Mouse (Mus musculus) adrenal gland, postnatal 36 days (tissue): Measurements from ENCODE around the gene Lrrc51. TPM values are rescaled to one million over a fixed set of nuclear protein-coding genes. Genes with fewer than 3 reads are reported as not detected.

ENCODE experiments used
- DNase-seq, 2 experiments: peaks; one replicate each; pipeline ENCODE4 v3.0.0; 2021; ENCODE audit warnings: mixed read lengths in 1 of 2
- microRNA-seq: library from miRNA; unstranded; fragments of <30 nt; microRNA quantifications from one replicate; pipeline ENCODE4 v1.2.0, GENCODE M21; 2021
- total RNA-seq, 2 experiments: library from RNA; stranded (reverse); gene quantifications; 2 replicates each; pipeline ENCODE4 v1.2.3; 2021

Lrrc51 gene
- total RNA-seq, 2 experiments from 2014 or later, result 13.8 to 14.9 TPM

- no peak for DNase-seq
Observed at GRCm38 (mm10) chr7:101884160-101884559, 49.5 kb downstream of the Lrrc51 start.

DNA sequence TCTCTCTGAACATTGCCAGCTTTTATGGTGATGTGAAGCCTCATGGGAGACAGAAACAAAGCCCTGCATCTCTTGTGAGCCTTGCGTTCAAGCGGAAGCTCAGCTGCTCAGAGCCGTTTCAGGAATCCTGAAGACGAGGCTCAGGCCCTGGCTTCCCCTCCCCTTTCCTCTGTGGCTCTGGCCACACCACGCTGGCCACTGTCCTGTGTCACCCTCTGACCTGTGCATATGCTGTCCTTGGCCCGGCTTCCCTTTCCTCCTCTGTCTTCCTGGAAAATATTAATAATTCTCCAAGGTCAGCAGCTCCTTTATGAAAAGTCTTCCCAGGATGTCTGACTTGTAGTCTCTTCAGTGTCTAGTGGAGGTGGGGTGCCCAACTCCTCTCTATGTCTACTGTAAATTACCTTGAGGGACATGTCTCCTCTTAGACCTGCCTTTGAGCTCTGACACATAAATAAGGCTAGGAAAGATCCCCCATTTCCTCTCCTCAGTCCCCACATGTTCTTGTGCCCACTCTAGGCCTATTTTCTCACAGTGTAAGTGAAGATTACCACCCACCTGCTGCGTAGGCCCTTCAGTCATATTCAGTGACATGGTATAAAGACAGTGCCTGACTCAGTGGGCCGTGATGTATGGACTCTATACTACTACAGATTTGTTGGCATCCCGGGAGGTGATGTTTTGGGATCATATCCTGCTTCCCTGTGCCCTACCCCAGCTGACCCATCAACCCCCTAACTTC, 51.1 kb downstream of the Lrrc51 start:
- DNase-seq, result peak in 1 of 2 experiments; percentile 52

GRCm38 (mm10) chr7:101880855-101881254, 52.8 kb downstream of the Lrrc51 start:
- DNase-seq, result no peak

- peak; percentile 43 to 44 for DNase-seq
Observed at GRCm38 (mm10) chr7:101875978-101876377, 57.7 kb downstream of the Lrrc51 start.

DNA sequence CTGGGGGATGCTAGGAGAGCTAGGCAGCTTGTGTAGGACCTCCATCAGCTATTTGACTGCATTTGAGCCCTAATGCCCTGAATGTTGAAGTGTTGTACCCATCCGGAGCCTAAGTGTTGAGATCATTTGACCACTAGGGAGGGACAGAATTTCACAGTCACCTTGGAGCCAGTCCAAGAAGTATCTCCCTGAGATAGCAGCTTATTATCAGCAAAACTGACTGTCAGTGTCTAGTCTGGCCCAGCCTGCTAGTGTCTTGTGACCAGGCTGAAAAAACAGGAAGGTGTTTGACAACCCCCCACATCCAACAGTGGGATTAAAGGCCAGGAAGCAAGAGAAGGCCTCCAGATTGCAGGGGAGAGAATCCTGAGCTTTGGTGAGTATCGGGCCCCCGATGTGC, 62.4 kb downstream of the Lrrc51 start:
- peak in 1 of 2 experiments; percentile 35 for DNase-seq

DNA sequence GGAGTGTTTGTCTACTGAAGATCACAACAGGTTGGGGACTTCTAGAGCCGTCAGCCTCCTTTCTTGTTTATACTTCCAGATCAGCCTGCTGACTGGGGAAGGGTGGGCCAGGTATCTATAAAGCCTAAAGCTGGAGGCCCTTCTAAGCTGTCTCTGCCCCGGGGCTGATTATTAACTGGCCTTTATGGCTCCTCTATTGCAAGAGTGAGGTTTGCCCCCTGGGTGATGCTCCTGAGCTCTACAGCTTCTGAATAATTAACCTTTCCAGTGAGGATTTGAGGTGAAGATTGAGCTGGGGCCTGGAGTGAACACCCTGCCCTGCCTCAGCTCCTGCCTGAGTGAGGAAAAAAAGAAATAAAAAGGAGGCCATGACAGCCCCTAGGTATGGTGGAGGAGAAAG, 63.1 kb downstream of the Lrrc51 start, which contains the start of gene Folr1:
Gene Folr1 (minus strand): TSS at position 160 of the 400 bp plus-strand sequence.
- no peak for DNase-seq

- DNase-seq, result no peak
Observed at GRCm38 (mm10) chr7:101869163-101869500, 64.6 kb downstream of the Lrrc51 start.

- no peak for DNase-seq
Observed at GRCm38 (mm10) chr7:101868241-101869162, 65.2 kb downstream of the Lrrc51 start.

DNA sequence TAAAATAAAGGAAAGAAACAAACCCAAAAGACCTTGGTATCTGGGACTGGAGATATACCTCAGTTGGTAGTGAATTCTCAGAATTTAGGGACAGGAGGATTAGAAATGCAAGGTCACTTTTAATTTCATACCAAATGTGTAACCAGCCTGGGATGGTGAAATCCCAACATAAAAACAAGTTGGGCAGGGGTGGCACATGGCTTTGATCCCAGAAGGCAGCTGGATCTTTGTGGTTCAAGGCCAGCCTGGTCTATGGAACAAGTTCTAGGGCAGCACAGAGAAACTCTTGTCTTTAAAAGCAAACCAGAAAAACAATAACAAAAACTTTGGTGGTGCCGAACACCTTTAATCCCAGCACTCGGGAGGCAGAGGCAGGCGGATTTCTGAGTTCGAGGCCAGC, 66.2 kb downstream of the Lrrc51 start:
- peak in 1 of 2 experiments; percentile 21 for DNase-seq

DNA sequence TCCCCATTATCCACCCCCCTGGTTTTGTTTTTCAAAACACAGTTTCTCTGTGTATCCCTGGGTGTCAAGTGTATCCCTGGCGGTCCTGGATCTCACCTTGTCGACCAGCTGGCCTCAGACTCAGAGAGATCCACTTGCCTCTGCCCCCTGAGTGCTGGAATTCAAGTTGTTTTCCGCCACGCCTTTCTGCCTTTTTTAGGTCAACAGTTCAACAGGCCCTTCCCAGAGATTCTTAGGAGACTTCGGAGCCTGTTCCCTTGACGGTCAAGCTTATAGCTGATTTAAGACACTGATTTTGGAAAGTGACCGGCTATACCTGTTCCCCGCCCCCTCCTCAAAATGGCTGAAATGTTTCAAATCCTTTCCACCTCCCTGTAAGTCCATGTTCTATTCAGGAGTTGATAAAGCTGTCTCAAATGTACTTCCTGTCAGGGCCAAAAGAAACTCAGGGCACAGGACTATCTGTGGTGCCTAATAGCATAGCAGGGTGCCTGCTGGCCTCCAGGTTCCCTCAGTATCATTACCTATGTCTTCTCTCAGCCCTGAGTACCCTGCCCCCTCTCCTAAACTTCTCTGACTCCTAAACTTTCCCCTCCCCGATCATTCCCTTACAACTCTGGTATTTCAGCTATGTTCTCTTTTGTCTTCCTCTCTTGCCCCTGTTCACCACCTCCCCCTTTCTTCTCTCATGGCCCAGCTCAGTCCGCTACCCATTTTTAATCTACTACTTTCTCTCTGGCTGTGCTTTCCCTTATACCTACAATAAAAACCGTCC, 67.0 kb downstream of the Lrrc51 start:
- DNase-seq, result no peak

DNA sequence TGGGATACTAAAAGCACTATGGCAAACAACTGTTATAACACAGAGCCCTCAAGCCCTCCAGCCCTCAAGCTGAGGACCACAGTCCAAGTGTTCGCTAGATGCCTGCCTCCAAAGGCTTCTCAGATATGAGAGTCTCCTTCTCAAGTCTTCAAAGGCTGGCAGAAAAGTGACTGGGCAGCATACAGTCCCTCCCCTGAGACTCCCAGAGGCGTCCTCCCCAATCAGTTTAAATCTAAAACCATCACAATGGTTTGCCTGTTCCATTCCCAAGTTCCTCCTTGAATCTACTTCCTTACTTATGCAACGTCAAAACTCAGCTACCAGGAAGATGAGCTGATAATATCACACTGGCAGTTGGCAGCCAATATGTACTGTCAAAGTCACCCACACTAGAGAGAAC, 70.3 kb downstream of the Lrrc51 start, which contains the start of gene Anapc15:
Gene Anapc15 (plus strand): TSS at position 301 of the 400 bp plus-strand sequence.
- no peak for DNase-seq

Small RNA genes lying within 50 kb of the gene (microRNA-seq; reads per million reads assigned to microRNA genes)
- gene Gm22655, result not detected

Other genes starting within 250 kb of the Lrrc51 start
- 10 to 100 TPM; 17.3 to 19.4 TPM for gene Phox2a, start 115.6 kb downstream of the Lrrc51 start, total RNA-seq
- gene Inppl1, start 95.7 kb downstream of the Lrrc51 start, total RNA-seq, result 10 to 100 TPM; 81.8 to 82.2 TPM
- 1 to 10 TPM; 2.1 to 7.1 TPM for gene Folr2, start 76.7 kb downstream of the Lrrc51 start, total RNA-seq
- 10 to 100 TPM; 27.4 to 33.2 TPM for gene Anapc15, start 70.2 kb downstream of the Lrrc51 start, total RNA-seq
- gene Folr1, start 63.1 kb downstream of the Lrrc51 start, total RNA-seq, result 1 to 10 TPM in 1 of 2 experiments, not detected in 1; 4.9 TPM
- 100 to 1,000 TPM in 1 of 2 experiments, 10 to 100 TPM in 1; 99.1 to 110 TPM for gene Lamtor1, start 28.0 kb downstream of the Lrrc51 start, total RNA-seq
- gene Tomt, start 27.5 kb downstream of the Lrrc51 start, total RNA-seq, result not detected
- 100 to 1,000 TPM; 153 to 161 TPM for gene Numa1, start 216 bp upstream of the Lrrc51 start, total RNA-seq
- gene Il18bp, start 84.8 kb upstream of the Lrrc51 start, total RNA-seq, result 1 to 10 TPM; 7.6 to 9.6 TPM
- 10 to 100 TPM; 33.0 to 38.6 TPM for gene Rnf121, start 131.6 kb upstream of the Lrrc51 start, total RNA-seq
- gene Xndc1, start 131.6 kb upstream of the Lrrc51 start, total RNA-seq, result 10 to 100 TPM in 1 of 2 experiments, 1 to 10 TPM in 1; 9.7 to 12.2 TPM
- gene Xntrpc, start 131.8 kb upstream of the Lrrc51 start, total RNA-seq, result 1 to 10 TPM in 1 of 2 experiments, under 1 TPM in 1; 0.70 to 1.0 TPM
- gene Trpc2, start 149.2 kb upstream of the Lrrc51 start, total RNA-seq, result under 1 TPM in 1 of 2 experiments, not detected in 1; 0.46 TPM
- gene Art1, start 167.8 kb upstream of the Lrrc51 start, total RNA-seq, result not detected
- not detected for gene Art5, start 175.6 kb upstream of the Lrrc51 start, total RNA-seq
- gene Chrna10, start 182.9 kb upstream of the Lrrc51 start, total RNA-seq, result not detected